Mouse (Mus musculus): ENCODE results near the gene Tecr.

Tecr gene

GRCm38 (mm10) chr8:83565731-83566375, 41.9 kb downstream of the Tecr start:
- peak; percentile 26 for DNase-seq (ENCODE audit: low read depth, low spot score)

- DNase-seq (ENCODE audit: low read depth, low spot score), result no peak
Measured at GRCm38 (mm10) chr8:83563246-83563645, 44.5 kb downstream of the Tecr start.

GRCm38 (mm10) chr8:83562669-83563068, 45.1 kb downstream of the Tecr start:
- no peak for DNase-seq (ENCODE audit: low read depth, low spot score)

GRCm38 (mm10) chr8:83535736-83536135, 72.0 kb downstream of the Tecr start, which contains the start of gene Olfr370:
Gene Olfr370 (plus strand): TSS chr8:83535780.
- DNase-seq (ENCODE audit: low read depth, low spot score), result no peak

- no peak for DNase-seq (ENCODE audit: low read depth, low spot score)
Measured at GRCm38 (mm10) chr8:83534802-83535201, 73.0 kb downstream of the Tecr start.

Data from ZHBTc4 (cell line).